Mouse (Mus musculus) embryo, embryonic 9.5 days (tissue): ENCODE measurements around the gene Atic.

ENCODE experiments used
- DNase-seq: peaks from one replicate; pipeline ENCODE4 v3.0.0-alpha.2; 2017; ENCODE audit errors: extremely low spot score

Gene Atic

DNA sequence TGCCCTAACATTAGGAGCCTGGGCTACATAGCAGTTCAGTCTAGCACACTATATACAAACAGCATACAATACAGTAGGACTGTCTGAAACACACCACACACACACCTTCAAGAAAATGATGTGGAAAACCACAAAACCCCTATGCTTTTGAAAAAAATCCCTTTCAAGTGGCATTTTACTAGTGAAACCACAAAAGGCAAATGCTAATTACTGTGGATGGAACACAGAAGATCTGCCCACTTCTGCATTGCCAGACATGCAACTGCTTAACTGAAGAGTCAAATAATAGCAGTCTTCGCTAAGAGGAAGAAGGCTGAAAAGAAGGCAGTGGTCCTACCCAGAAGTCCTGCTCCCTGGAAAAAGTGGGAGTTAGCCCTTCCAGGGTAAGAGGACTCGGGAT is 37.3 kb downstream of the Atic start:
- no peak for DNase-seq

DNA sequence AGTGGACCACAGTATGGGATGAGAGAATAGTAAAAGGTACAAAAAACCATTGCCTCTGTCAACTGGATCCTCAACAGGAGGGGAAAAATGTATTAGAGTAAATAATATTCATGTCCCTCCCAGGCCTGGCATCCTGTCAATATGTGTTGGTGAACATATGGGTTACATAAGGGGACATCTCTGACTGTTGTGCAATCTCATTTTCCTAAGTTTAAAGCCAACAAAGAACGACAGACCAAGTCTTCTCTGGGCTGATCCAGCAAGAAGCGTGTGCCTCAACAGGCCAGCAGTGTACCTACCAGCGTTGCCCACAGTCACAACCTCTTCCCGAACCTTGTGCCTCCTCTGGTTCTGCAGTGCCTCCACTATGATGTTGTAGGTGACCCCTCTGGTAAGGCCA is 38.4 kb downstream of the Atic start:
- no peak for DNase-seq

DNA sequence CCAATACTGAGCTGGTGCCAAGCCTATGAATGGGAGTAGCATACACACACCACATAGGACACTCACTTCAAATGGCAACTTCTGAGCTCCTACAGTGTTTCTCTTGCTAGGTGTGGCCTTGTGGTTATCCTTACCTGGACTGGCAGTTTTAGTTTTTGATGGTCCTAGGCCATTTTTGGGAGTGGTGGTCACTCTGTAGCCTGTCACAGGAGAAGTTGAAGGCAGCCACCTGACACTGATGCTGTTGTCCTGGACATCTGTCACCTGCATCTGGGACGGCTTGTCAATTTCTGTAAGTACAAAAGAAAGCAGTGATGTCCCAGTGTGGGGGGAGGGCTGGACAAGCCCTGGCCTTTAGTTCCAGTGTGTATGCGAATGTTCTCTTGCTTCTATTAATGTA is 48.8 kb downstream of the Atic start:
- no peak for DNase-seq

DNA sequence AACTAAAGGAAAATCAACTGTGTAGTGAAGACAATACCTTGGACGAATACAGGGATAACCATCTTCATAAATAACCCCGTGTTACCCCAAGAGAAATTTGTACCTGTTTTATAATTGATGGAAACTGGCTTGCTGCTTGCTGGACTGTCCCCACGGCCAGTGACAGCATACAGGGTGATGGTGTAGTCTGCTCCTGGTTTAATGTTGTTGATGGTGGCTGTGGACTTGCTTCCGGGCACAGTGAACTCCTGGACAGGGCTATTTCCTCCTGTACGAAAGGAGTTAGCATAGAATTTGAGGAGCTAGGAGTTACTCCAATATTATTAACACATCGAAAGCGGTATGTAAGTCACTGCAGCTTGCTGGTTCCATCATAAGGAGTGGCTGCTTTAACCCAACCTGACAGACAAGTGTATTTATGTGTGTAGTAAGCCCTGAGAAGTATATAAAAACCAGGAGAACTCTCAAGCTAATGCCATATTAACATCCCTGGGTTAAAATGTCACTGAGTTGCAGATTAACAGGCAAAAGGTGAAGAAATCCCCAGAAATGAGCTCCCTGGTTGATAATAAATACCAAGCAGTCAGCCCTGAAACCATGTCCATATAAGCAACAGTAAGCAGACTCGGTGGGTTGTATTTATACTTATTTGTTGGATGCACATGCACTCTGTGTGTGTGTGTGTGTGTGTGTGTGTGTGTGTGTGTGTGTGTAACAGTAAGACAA is 49.8 kb downstream of the Atic start:
- DNase-seq = no peak

DNA sequence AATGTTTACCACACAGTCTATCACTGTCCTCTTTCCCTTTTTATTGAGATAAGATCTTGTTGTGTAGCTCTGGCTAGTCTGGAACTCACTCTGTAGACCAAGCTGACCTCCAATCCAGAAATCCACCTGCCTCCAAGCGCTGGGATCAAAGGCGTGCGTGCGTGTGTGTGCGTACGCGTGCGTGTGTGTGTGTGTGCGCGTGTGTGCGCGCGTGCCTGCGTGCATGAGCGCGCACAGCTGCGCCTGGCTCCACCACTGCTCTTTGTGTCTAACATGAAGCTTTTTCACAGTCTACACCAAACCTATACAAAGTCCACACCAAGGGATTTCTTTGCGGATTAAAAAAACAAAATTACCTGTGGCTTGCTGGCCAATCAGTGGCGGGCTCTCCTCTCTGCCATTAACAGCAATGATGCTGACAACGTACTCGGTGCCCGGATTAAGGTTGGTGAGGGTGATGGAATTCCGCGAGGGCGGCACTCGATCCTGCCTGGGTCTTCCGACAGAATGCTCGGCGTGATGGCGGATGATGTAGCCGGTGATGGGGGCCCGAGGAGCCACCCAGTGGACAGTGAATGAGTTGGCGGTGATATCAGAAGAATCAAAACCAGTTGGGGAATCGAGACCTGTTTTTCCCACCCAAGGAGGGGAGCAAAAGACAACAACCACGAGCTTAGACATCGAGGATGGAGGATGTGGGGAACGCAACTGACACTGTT is 52.3 kb downstream of the Atic start:
- no peak for DNase-seq

DNA sequence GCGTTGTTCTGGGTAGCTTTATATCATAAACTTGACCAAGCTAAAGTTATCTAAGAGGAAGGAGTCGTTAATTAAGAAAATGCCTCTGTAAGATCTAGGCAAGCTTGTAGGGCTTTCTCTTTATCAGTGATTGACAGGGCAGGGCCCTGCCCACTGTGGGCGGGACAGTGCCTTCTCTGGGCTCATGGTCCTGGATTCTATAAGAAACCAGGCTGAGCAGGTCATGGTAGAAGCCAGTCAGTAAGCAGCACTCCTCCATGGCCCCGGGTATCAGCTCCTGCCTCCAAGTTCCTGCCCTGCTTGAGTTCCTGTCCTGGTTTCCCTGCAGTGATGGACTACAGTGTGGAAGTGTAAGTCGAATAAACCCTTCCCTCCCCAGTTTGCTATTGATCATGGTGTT is 53.0 kb downstream of the Atic start:
- no peak for DNase-seq

DNA sequence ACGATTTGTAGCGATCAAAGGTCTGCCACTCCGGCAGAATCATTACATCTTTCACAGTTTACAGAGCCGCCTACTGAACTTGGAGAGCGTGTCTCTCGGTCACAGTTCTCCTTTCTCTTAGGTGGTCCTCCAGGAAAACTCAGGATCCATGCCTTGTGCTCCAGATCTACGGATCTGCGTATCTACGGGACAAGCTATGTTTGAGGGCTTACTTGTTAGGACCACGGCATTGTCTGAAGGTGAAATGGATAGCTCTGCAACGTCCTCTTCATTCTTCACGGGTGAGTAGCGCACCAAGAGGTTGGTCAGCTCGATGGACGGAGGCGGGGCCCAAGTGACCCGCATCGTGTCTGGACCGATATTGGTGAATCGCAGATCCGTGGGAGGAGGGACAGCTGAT is 55.3 kb downstream of the Atic start:
- no peak for DNase-seq

DNA sequence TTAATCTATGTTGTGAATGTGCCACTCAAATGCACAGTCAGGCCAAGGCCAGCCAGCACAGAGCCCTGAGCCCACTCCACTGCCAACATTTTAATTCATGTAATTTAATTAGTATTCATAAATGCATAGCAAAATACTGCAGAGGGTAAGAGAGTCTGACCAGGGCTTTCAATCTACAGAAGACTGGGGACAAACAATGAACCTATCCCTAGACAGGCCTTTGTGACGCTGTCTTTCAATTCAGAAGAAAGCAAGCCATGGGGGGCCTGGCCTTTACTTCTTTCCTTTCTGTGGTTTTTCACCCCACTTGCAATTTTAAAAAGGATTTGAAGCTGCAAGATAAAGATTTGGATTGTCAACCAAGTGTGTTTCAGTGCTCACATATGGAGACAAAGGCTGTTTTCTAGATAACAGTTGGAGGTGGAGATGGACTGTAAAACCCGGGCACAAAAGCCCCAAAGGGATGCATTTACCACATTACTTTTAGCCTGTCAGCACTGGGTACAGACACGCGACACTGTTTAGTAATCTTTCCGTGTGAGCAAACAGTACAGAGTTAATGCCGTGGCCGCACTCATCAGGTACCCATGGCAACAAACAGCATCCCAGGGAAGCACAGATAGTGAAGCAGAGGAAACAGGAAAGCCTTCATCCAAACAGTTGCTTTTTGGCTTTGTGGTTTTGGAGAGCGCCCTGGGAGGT is 57.7 kb downstream of the Atic start:
- no peak for DNase-seq

DNA sequence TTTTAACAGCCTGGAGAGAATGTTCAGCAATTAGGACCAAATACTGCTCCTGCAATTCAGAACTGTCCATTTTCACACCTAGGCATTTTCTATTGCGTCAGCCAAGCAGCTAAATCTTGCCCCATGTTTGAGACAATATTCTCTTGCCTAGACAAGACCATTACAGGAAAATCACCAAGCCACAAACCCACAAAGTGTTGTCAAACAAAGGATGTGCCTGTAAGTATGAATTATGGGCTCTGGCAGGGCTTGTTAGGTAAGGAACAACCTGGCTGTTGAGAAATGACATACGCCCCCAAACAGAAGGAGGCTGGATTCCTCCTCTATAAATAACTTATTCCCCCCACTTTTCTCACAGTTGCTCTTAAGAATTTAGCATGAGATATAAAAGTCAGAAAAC is 64.6 kb downstream of the Atic start:
- DNase-seq = no peak

DNA sequence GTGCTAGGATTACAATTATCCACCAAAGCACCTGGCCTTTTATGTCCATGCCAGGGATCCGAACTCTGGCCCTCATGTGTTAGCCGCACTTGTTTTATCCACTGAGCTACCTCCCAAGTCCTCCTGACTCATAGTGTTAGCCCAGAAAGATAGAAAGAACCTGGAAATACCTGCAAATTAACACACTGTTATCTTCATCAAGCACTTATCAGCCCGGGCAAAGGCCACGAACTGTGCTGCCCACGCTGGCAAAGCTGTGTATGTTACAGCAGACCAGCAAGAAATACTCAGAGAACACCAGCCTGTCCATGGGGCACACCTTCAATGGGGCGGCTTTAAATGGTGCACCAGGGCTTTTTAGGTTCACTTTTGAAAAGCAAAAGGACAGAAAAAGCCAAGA is 66.7 kb downstream of the Atic start:
- DNase-seq = no peak
